Mouse (Mus musculus): ENCODE data around the gene Zfp354a. TPM values are rescaled to one million over a fixed set of nuclear protein-coding genes. Genes with fewer than 3 reads are reported as not detected.

Zfp354a gene
- not detected in 2 replicates for total RNA-seq (2012; rRNA removed)
- polyA plus RNA-seq (2012; ENCODE audit: insufficient read depth in 1 of 2, insufficient read length in 2 of 2, low read depth in 1 of 2, low replicate concordance in 2 of 2, missing spikeins in 1 of 2) = not detected

- peak; percentile 0 for DNase-seq (ENCODE audit: low read depth, low spot score)
- Histone ChIP-seq H3K4me3 (ENCODE audit: control insufficient read depth in 1 of 2, insufficient read depth in 1 of 2, low read depth in 2 of 2, low read length in 2 of 2) (no peak within 1 kb of the TSS), H3K36me3 (ENCODE audit: control insufficient read depth in 1 of 2, insufficient read depth in 2 of 2, low read length in 2 of 2) (no peaks in the 10 kb centered on the region), H3K27ac (ENCODE audit: control insufficient read depth, low read depth, low read length) (no peak within 1 kb of the TSS), H3K9ac (ENCODE audit: control insufficient read depth, low read depth, low read length, poor library complexity, severe bottlenecking) (no peak within 1 kb of the TSS), H3K4me1 (ENCODE audit: control insufficient read depth in 1 of 2, insufficient read depth in 2 of 2, low read length in 2 of 2) (no peaks in the 10 kb centered on the region), H3K27me3 (ENCODE audit: control insufficient read depth in 1 of 2, insufficient read depth in 2 of 2, low read length in 2 of 2) (no peaks in the 10 kb centered on the region), H3K79me2 (ENCODE audit: control insufficient read depth, insufficient read depth, low read length, poor library complexity) (no peaks in the 10 kb centered on the region), H3K9me3 (replicated peaks; ENCODE audit: insufficient read depth, low read length) (no peaks in the 10 kb centered on the region)
- TF ChIP-seq USF1 (IDR thresholded peaks at IDR 0.05; ENCODE audit: low read depth, low read length) = no peak
These were observed at the start of gene Zfp354a for GRCm38 (mm10) chr11:51059151-51059571. Gene Zfp354a, plus strand, starts transcription at chr11:51059257.

DNA sequence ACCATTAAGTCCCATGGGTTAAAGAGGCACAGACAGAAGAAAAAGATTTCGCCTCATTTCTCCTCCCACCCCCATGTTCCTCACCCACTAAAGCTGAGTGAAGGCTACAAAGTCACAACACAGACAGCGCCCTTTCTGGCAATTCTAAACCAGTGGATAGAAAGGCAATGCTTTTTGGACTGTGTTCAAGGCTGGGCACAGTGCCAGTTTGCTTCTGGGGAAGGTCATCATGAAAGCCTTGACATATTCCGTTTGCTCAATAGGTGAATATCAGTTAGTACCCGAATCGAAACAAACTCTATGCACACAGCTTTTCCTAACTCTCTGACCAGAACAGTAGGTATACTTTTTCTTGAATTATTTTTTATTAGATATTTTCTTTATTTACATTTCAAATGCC lies 47.2 kb upstream of the Zfp354a start:
- H3K4me1 ChIP-seq (ENCODE audit: control insufficient read depth in 1 of 2, insufficient read depth in 2 of 2, low read length in 2 of 2) = no peaks in the 10 kb centered on the region
- no peak for DNase-seq (ENCODE audit: low read depth, low spot score)
- no peaks in the 10 kb centered on the region for H3K36me3 ChIP-seq (ENCODE audit: control insufficient read depth in 1 of 2, insufficient read depth in 2 of 2, low read length in 2 of 2)
- no peak overlapping the region for H3K4me3 ChIP-seq (ENCODE audit: control insufficient read depth in 1 of 2, insufficient read depth in 1 of 2, low read depth in 2 of 2, low read length in 2 of 2)
- H3K9ac ChIP-seq (ENCODE audit: control insufficient read depth, low read depth, low read length, poor library complexity, severe bottlenecking) = no peak overlapping the region
- H3K9me3 ChIP-seq (replicated peaks; ENCODE audit: insufficient read depth, low read length) = no peaks in the 10 kb centered on the region
- TF ChIP-seq MAFK (IDR thresholded peaks at IDR 0.05; ENCODE audit: borderline replicate concordance, low read depth, low read length) = no peak
- TF ChIP-seq USF2 (IDR thresholded peaks at IDR 0.05; ENCODE audit: borderline replicate concordance in 1 of 2, insufficient read depth in 1 of 2, low read depth in 1 of 2, low read length in 2 of 2) = no peak
- TF ChIP-seq POLR2AphosphoS2 (IDR thresholded peaks at IDR 0.05; ENCODE audit: low read length) = no peak
- no peak for TF ChIP-seq TCF12 (IDR thresholded peaks at IDR 0.05; ENCODE audit: low read depth, low read length)
- no peak for TF ChIP-seq RAD21 (IDR thresholded peaks at IDR 0.05; ENCODE audit: low read depth, low read length)
- TF ChIP-seq NELFE (IDR thresholded peaks at IDR 0.05; ENCODE audit: low read depth, low read length) = no peak
- no peak for TF ChIP-seq ZKSCAN1 (IDR thresholded peaks at IDR 0.05; ENCODE audit: low read depth, low read length)
- no peak for TF ChIP-seq MYC (IDR thresholded peaks at IDR 0.05; ENCODE audit: low read depth, low read length)
- no peak for TF ChIP-seq MXI1 (IDR thresholded peaks at IDR 0.05; ENCODE audit: low read depth, low read length)
- no peaks in the 10 kb centered on the region for H3K27me3 ChIP-seq (ENCODE audit: control insufficient read depth in 1 of 2, insufficient read depth in 2 of 2, low read length in 2 of 2)
- no peak overlapping the region for H3K27ac ChIP-seq (ENCODE audit: control insufficient read depth, low read depth, low read length)
- no peaks in the 10 kb centered on the region for H3K79me2 ChIP-seq (ENCODE audit: control insufficient read depth, insufficient read depth, low read length, poor library complexity)

- no peak for DNase-seq (ENCODE audit: low read depth, low spot score)
- Histone ChIP-seq H3K4me3 (ENCODE audit: control insufficient read depth in 1 of 2, insufficient read depth in 1 of 2, low read depth in 2 of 2, low read length in 2 of 2) (no peak within 1 kb of the TSS), H3K36me3 (ENCODE audit: control insufficient read depth in 1 of 2, insufficient read depth in 2 of 2, low read length in 2 of 2) (no peaks in the 10 kb centered on the region), H3K9ac (ENCODE audit: control insufficient read depth, low read depth, low read length, poor library complexity, severe bottlenecking) (no peak within 1 kb of the TSS), H3K27ac (ENCODE audit: control insufficient read depth, low read depth, low read length) (no peak within 1 kb of the TSS), H3K9me3 (replicated peaks; ENCODE audit: insufficient read depth, low read length) (no peaks in the 10 kb centered on the region), H3K27me3 (ENCODE audit: control insufficient read depth in 1 of 2, insufficient read depth in 2 of 2, low read length in 2 of 2) (no peaks in the 10 kb centered on the region), H3K4me1 (ENCODE audit: control insufficient read depth in 1 of 2, insufficient read depth in 2 of 2, low read length in 2 of 2) (no peaks in the 10 kb centered on the region), H3K79me2 (ENCODE audit: control insufficient read depth, insufficient read depth, low read length, poor library complexity) (no peaks in the 10 kb centered on the region)
- TF ChIP-seq HCFC1 (IDR thresholded peaks at IDR 0.05; ENCODE audit: low read depth, low read length) (no peak), CHD2 (IDR thresholded peaks at IDR 0.05; ENCODE audit: low read length) (no peak), MAFK (IDR thresholded peaks at IDR 0.05; ENCODE audit: borderline replicate concordance, low read depth, low read length) (no peak), KAT2A (conservative IDR thresholded peaks at IDR 0.05; ENCODE audit: low read depth, low read length) (no peak), BHLHE40 (IDR thresholded peaks at IDR 0.05; ENCODE audit: borderline replicate concordance, low read depth, low read length) (no peak), ETS1 (IDR thresholded peaks at IDR 0.05; ENCODE audit: low read depth, low read length) (no peak), POLR2A (IDR thresholded peaks at IDR 0.05; ENCODE audit: control insufficient read depth in 1 of 2, insufficient read depth in 1 of 2, low read depth in 1 of 2, low read length in 2 of 2, poor library complexity in 1 of 2) (no peak), ZC3H11A (IDR thresholded peaks at IDR 0.05; ENCODE audit: low read depth, low read length) (no peak), MYB (IDR thresholded peaks at IDR 0.05; ENCODE audit: low read depth, low read length) (no peak), SMC3 (IDR thresholded peaks at IDR 0.05; ENCODE audit: low read depth, low read length) (no peak), SIN3A (IDR thresholded peaks at IDR 0.05; ENCODE audit: low read length) (no peak), ZNF384 (IDR thresholded peaks at IDR 0.05; ENCODE audit: low read depth, low read length) (no peak), MEF2A (IDR thresholded peaks at IDR 0.05; ENCODE audit: extremely low read depth, insufficient replicate concordance, low read depth, low read length, poor library complexity, severe bottlenecking) (no peak), RCOR1 (IDR thresholded peaks at IDR 0.05; ENCODE audit: low read depth, low read length) (no peak), GABPA (IDR thresholded peaks at IDR 0.05; ENCODE audit: low read depth, low read length) (no peak)
These were observed 45.1 kb upstream of the Zfp354a start, which contains the start of gene Olfr54 for GRCm38 (mm10) chr11:51013936-51014335. Gene Olfr54, plus strand, starts transcription at chr11:51014236.
